Mouse (Mus musculus) ES-E14 (cell line): ENCODE data around the gene Atf7ip2.
"Not testable (repeated sequence)": the region's sequence is repeated elsewhere in the genome, so short reads cannot be mapped to it uniquely, and the experiment has no call there.

Source experiments
- CHD2 ChIP-seq: IDR thresholded peaks from 2 replicates; pipeline ENCODE4 v1.6.1; 2014; ENCODE audit warnings: mild to moderate bottlenecking, low read depth, low read length, inconsistent platforms
- HCFC1 ChIP-seq: IDR thresholded peaks from 2 replicates; pipeline ENCODE4 v1.6.1; 2012; ENCODE audit warnings: low read length, inconsistent platforms, borderline replicate concordance; ENCODE audit not compliant: insufficient read depth
- MAFK ChIP-seq: IDR thresholded peaks from 2 replicates; pipeline ENCODE4 v1.6.1; 2014; ENCODE audit warnings: mild to moderate bottlenecking, low read depth, low read length, inconsistent platforms; ENCODE audit not compliant: insufficient read depth
- ZNF384 ChIP-seq: IDR thresholded peaks from 2 replicates; pipeline ENCODE4 v1.6.1; 2012; ENCODE audit warnings: low read depth, low read length, inconsistent platforms

GRCm38 (mm10) chr16:10216366-10216765 lies 23.9 kb downstream of the Atf7ip2 start:
- not testable (repeated sequence) for TF ChIP-seq CHD2, ZNF384, HCFC1, MAFK
